Mouse (Mus musculus): ENCODE results near the gene Rnf148. TPM values are rescaled to one million over a fixed set of nuclear protein-coding genes. Genes with fewer than 3 reads are reported as not detected.

The Rnf148 gene
- polyA plus RNA-seq, 1 experiment from 2014 or later, result 0.17 TPM

Other genes with a start within 250 kb of the Rnf148 start
- gene Rnf133, start 4.8 kb downstream of the Rnf148 start, polyA plus RNA-seq (2015; fragmentation: Nextera tagmentation; extraction: Ambion mirVana), result not detected in 2 replicates
- gene Cadps2, start 184.3 kb upstream of the Rnf148 start, polyA plus RNA-seq (2015; fragmentation: Nextera tagmentation; extraction: Ambion mirVana), result 9.5 and 10.7 TPM in 2 replicates

Data from neural tube, embryonic 15.5 days (tissue).